Mouse (Mus musculus) ES-E14 (cell line): ENCODE measurements at regions not wholly inside any gene's neighbourhood (a gene's known extent, or its start where the extent isn't known, plus 50 kb on each side); places are given as distances from the start of the nearest gene placed in this dataset.

Source experiments
- CHD2 ChIP-seq: IDR thresholded peaks from 2 replicates; pipeline ENCODE4 v1.6.1; 2014; ENCODE audit warnings: mild to moderate bottlenecking, low read depth, low read length, inconsistent platforms
- HCFC1 ChIP-seq: IDR thresholded peaks from 2 replicates; pipeline ENCODE4 v1.6.1; 2012; ENCODE audit warnings: low read length, inconsistent platforms, borderline replicate concordance; ENCODE audit not compliant: insufficient read depth
- MAFK ChIP-seq: IDR thresholded peaks from 2 replicates; pipeline ENCODE4 v1.6.1; 2014; ENCODE audit warnings: mild to moderate bottlenecking, low read depth, low read length, inconsistent platforms; ENCODE audit not compliant: insufficient read depth
- ZNF384 ChIP-seq: IDR thresholded peaks from 2 replicates; pipeline ENCODE4 v1.6.1; 2012; ENCODE audit warnings: low read depth, low read length, inconsistent platforms

GRCm38 (mm10) chr3:149076928-149077551 lies 86.7 kb upstream of the Adgrl2 start:
- TF ChIP-seq HCFC1 = no peak
- no peak for TF ChIP-seq ZNF384
- TF ChIP-seq MAFK = 0 out of 2 replicates have a peak, but pooled peaks have one; percentile 8
- no peak for TF ChIP-seq CHD2
